Mouse (Mus musculus): ENCODE measurements around the gene Apaf1. TPM values are rescaled to one million over a fixed set of nuclear protein-coding genes. Genes with fewer than 3 reads are reported as not detected.

Gene Apaf1
- total RNA-seq, 1 experiment from 2014 or later, result 8.3 TPM

- DNase-seq, result no peak
Observed at GRCm38 (mm10) chr10:90974084-90974483, 108.5 kb downstream of the Apaf1 start.

GRCm38 (mm10) chr10:90970560-90970959 lies 112.0 kb downstream of the Apaf1 start:
- DNase-seq, result no peak

GRCm38 (mm10) chr10:90969355-90970174 lies 113.0 kb downstream of the Apaf1 start:
- peak; percentile 15 for DNase-seq

- no peak for DNase-seq
Observed at GRCm38 (mm10) chr10:90968247-90968646, 114.3 kb downstream of the Apaf1 start.

- no peak for DNase-seq
Observed at GRCm38 (mm10) chr10:90966821-90967220, 115.7 kb downstream of the Apaf1 start.

- DNase-seq, result peak; percentile 23
Observed at GRCm38 (mm10) chr10:90965671-90966315, 116.8 kb downstream of the Apaf1 start.

GRCm38 (mm10) chr10:90964511-90964910 lies 118.1 kb downstream of the Apaf1 start:
- no peak for DNase-seq

- no peak for DNase-seq
Observed at GRCm38 (mm10) chr10:90960374-90960773, 122.2 kb downstream of the Apaf1 start.

GRCm38 (mm10) chr10:90953821-90954220 lies 128.7 kb downstream of the Apaf1 start:
- DNase-seq, result no peak

GRCm38 (mm10) chr10:90953103-90953709 lies 129.4 kb downstream of the Apaf1 start:
- DNase-seq, result no peak

- no peak for DNase-seq
Observed at GRCm38 (mm10) chr10:90947608-90948373, 134.8 kb downstream of the Apaf1 start.

- DNase-seq, result no peak
Observed at GRCm38 (mm10) chr10:90947043-90947442, 135.5 kb downstream of the Apaf1 start.

GRCm38 (mm10) chr10:90942001-90942700 lies 140.4 kb downstream of the Apaf1 start:
- DNase-seq, result no peak

GRCm38 (mm10) chr10:90940521-90941520 lies 141.7 kb downstream of the Apaf1 start:
- no peak for DNase-seq

Other genes starting within 250 kb of the Apaf1 start
- 32.8 and 34.0 TPM in 2 replicates for gene Ikbip, start 170 bp upstream of the Apaf1 start, total RNA-seq (2021)
- gene Slc25a3, start 41.3 kb upstream of the Apaf1 start, total RNA-seq (2021), result 873 and 948 TPM in 2 replicates
- gene Tmpo, start 98.5 kb upstream of the Apaf1 start, total RNA-seq (2021), result 119 and 123 TPM in 2 replicates